Mouse (Mus musculus) c-Kit-positive CD71-negative TER-119-negative erythroid progenitor cells, embryonic 14.5 days (primary cell): ENCODE measurements around the gene Mc1r.

ENCODE experiments used
- DNase-seq: peaks from one replicate; pipeline ENCODE4 v3.0.0-alpha.2; 2013; ENCODE audit warnings: low read depth

The Mc1r gene

GRCm38 (mm10) chr8:123406786-123407185 is at the start of gene Mc1r:
Gene Mc1r (plus strand): TSS chr8:123407107.
- peak; percentile 64 for DNase-seq

- DNase-seq = peak; percentile 74
Observed at GRCm38 (mm10) chr8:123361082-123361739, 45.7 kb upstream of the Mc1r start.

GRCm38 (mm10) chr8:123373403-123374238 is 33.3 kb upstream of the Mc1r start, which contains the start of gene Tcf25:
Gene Tcf25 (plus strand): TSS chr8:123373753.
- peak; percentile 95 for DNase-seq

- peak; percentile 81 for DNase-seq
Observed at GRCm38 (mm10) chr8:123374239-123374578, 32.7 kb upstream of the Mc1r start.

GRCm38 (mm10) chr8:123375701-123376100 is 31.2 kb upstream of the Mc1r start:
- DNase-seq = no peak

- DNase-seq = no peak
Observed at GRCm38 (mm10) chr8:123376106-123376505, 30.8 kb upstream of the Mc1r start.

- no peak for DNase-seq
Observed at GRCm38 (mm10) chr8:123381711-123382110, 25.2 kb upstream of the Mc1r start.

GRCm38 (mm10) chr8:123382516-123382915 is 24.4 kb upstream of the Mc1r start:
- DNase-seq = no peak

- DNase-seq = peak; percentile 32
Observed at GRCm38 (mm10) chr8:123384883-123385540, 21.9 kb upstream of the Mc1r start.

- DNase-seq = no peak
Observed at GRCm38 (mm10) chr8:123387041-123387440, 19.9 kb upstream of the Mc1r start.

- no peak for DNase-seq
Observed at GRCm38 (mm10) chr8:123387801-123388200, 19.1 kb upstream of the Mc1r start.

- no peak for DNase-seq
Observed at GRCm38 (mm10) chr8:123389026-123389425, 17.9 kb upstream of the Mc1r start.

- DNase-seq = no peak
Observed at GRCm38 (mm10) chr8:123398308-123398707, 8.6 kb upstream of the Mc1r start.

GRCm38 (mm10) chr8:123401936-123402335 is 5.0 kb upstream of the Mc1r start:
- no peak for DNase-seq

GRCm38 (mm10) chr8:123402730-123403326 is 4.1 kb upstream of the Mc1r start:
- no peak for DNase-seq

GRCm38 (mm10) chr8:123404521-123404920 is 2.4 kb upstream of the Mc1r start:
- DNase-seq = no peak

GRCm38 (mm10) chr8:123407612-123408011 is 705 bp downstream of the Mc1r start:
- DNase-seq = no peak

- no peak for DNase-seq
Observed at GRCm38 (mm10) chr8:123408586-123409544, 2.0 kb downstream of the Mc1r start.

- no peak for DNase-seq
Observed at GRCm38 (mm10) chr8:123410049-123410587, 3.2 kb downstream of the Mc1r start.

GRCm38 (mm10) chr8:123410788-123411187 is 3.9 kb downstream of the Mc1r start:
- no peak for DNase-seq

- no peak for DNase-seq
Observed at GRCm38 (mm10) chr8:123411246-123411645, 4.3 kb downstream of the Mc1r start, which contains the start of gene Tubb3. Gene Tubb3 (plus strand): TSS chr8:123411424.
